Mouse (Mus musculus): ENCODE measurements around the gene Eif2s3x.
A peak's percentile ranks its signal among the peaks of the same experiment; 100 is the strongest.

Gene Eif2s3x

DNA sequence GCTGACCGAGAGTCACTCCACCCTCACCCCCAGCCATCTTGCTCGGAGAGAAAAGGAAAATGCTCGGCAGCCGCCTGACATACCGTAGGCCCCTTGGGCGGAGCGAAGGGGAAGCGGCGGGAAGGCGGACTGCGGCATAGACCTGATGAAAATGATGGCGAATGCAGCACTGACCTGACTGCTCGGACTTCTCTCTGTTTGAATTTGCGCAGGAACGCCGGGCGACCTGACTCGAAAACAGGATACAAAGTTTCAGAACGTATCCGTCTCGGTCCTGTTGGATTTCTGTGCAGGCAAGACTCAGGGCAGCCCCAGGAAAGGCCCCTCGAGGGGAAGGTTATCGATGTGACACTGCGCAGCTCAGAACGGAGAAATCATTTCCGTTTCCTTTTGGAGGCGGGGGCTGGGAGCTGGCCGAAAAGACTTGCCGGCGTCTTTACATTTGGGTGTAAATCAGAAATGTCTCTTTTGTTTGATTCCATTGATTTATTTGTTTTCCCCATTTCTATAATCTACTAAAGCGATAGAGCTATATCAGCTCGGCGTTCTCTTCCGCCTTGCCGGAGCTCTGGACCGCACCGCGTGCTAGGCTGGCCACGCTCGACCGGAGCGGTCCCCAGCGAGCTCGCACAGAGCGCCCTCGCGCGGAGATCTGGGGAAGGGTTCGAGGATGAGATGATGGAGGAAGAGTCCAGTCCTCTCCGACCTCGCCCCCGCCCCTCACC is at the start of gene Eif2s3x:
Gene Eif2s3x, minus strand, starts transcription at position 266 of the 725 bp plus-strand sequence.
- DNase-seq (ENCODE audit: low spot score) = peak; percentile 91

DNA sequence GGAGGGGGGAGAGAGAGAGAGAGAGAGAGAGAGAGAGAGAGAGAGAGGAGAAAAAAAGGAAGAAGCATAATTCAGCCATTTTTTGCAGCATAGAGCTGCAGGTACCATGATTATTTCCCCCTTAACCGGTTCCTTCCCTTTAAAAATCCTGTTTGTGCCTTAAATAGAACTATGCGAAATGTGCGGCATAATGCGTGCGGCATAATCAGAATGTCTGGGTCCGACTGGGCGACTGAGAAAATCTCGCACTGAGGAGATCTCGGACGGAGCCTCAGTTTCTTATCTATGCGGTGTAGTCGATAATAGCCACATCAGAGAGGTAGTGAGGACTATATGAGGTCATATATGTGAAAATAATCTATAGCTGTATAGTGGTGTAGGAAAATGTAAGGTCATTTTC is 22.9 kb upstream of the Eif2s3x start:
- DNase-seq (ENCODE audit: low spot score) = no peak

DNA sequence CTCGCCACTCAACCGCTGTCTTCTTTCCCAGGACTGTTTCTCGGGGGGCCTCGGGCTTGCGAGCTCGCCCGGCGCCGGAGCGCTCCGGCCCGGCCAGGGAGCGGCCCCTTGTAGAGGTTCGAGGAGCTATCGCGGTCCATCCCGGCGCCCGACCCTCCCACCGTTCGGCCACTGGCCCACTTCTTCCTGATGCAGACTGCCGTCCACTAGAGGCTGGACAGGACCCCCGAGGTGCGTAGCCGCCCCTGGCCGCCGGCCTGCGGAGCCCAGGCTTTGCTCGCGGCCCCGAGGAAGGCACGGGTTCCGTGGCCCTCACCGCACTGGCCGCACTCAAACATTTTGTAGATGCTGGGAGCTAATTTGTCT is 22.5 kb upstream of the Eif2s3x start:
- DNase-seq (ENCODE audit: low spot score) = no peak

DNA sequence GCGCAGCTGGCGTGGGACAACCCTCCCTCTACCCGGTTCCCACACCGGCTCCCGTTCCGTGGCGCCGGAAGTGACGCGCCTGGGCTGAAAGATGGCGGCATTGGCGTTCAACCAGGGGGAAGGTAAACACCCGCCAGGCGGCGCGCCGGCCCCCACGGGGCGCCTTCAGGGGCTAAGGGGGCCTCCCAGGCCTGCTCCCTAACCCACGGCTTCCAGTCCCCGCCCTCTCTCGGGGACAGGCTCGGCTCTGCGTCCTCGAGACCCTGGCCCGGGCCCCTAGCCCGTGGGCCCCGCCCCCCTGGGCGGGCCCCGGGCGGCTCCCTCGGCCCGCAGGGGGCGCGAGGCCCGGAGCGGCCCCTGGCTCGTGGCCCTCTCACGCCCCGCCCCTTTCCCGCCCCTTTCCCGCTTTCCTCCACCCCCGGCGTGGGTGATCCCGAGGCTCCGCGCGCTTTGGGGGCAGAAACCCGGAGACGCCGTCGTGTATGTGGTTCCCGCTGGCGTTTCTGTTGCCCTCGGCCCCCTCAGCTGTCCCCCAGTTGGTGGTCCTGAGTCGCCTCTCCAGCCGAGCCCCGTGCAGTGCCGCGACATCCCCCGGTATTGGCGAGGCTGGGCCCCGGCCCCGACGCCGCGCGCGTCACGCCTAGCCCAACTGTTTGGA is 22.0 kb upstream of the Eif2s3x start, which contains the start of gene Klhl15:
Gene Klhl15, plus strand, starts transcription at position 68 of the 658 bp plus-strand sequence.
- DNase-seq (ENCODE audit: low spot score) = peak; percentile 77

DNA sequence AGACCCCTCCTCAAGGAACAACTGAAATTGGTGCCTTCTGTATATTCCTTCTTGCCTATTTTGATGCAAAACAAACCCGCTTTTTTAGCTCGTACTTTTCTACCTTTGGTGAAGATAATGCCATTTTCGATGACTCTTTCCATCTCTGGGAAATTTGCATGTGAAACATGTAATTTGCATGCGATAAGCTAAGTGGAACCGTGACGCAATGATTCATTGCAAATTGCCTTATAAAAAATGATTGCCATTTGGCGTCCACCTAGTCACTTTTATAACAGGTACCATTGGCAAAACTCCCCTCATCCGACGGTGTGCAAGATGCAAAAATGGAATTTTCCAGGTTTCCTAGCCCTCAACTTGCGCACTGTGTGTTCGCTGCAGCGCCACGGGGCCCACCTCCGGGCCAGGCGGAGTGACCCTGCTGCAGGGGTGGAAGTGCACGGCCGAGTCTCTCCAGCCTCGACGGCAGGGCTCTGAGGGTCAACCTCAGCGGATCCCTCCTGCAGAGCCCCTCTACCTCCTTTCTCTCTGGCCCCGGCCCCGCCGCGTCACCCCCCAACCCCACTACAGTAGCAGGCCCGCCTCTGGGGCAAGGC is 21.4 kb upstream of the Eif2s3x start:
- DNase-seq (ENCODE audit: low spot score) = peak; percentile 1

DNA sequence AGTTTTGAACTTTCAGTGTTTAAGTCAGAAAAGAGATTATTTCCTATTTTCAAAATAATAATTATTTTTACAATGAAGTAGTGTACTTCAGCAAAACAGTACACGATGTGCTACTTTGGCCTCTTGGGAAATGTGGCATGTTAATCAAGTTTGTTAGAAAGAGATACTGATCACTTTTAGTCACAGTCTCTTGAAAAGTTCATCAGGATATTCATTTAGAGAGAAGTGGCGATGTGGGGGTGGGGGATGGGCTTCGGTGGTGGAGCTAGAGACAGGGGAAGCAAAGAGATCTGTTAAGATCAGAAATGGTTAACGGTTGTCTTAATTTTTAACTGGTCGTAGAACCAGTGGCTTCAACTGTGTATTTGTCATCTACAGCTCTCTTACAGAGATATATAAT is 20.8 kb upstream of the Eif2s3x start:
- no peak for DNase-seq (ENCODE audit: low spot score)

DNA sequence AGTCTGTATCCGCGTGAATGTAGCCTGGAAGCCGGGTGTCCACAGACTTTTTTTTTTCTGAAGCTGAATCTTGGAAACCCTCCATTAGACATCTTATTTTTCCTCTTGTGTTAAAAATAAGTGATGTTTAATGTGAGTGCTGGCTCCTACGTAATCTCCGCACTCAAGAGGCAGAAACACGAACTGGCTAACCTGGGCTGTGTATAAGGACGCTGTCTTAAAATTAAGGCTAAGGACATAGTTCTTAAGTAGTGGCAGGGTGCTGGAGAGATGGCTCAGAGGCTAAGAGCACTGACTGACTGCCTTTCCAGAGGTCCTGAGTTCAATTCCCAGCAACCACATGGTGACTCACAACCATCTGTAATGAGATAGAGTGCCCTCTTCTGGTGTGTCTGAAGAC is 722 bp upstream of the Eif2s3x start:
- DNase-seq (ENCODE audit: low spot score) = no peak

DNA sequence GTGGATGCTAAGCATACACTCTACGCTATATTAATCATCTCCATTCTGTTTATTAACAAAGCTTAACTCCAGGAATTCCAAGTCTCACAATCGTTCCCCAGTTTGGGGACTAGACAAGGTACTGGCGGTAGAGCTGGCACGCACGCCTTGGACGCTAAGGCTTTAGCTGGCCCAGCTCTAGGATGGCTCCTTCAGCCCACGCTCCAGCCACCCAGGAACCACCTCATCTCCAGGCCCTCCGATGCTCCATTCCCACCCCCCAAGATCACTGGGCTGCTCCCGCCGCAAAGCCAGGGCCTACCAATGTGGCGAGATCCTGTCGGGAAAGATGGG is 432 bp downstream of the Eif2s3x start:
- no peak for DNase-seq (ENCODE audit: low spot score)

DNA sequence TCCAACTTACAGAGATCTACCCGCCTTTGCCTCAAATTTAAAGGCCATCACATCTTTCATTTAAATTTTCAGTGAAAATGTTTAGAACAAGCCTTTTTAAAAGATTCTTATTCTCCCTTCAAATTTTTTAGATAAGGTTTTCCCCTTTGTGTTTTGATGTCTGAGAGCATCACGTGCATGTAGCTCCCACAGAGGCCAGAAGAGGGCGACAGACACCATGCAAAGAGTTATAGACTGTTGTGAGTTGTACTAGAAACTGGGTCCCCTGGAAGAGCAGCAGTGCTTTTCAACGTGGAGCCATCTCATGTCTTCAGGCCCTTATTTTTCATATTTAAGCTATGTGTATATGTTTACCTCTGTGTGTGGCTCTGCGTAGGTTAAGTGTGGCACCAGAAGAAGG is 14.9 kb downstream of the Eif2s3x start:
- DNase-seq (ENCODE audit: low spot score) = peak; percentile 35

DNA sequence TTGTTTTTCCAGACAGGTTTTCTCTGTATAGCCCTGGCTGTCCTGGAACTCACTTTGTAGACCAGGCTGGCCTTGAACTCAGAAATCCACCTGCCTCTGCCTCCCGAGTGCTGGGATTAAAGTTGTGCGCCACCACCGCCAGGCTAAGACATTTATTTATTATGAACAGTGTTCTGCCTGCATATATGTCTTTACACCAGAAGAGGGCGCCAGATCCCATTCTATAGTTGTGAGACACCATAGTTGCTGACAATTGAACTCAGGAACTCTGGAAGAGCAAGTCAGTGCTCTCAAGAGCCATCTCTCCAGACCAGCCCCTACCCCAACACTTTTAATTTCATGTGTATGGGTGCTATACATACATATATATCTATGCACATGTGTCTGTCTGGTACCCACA is 18.8 kb downstream of the Eif2s3x start:
- DNase-seq (ENCODE audit: low spot score) = peak; percentile 34

DNA sequence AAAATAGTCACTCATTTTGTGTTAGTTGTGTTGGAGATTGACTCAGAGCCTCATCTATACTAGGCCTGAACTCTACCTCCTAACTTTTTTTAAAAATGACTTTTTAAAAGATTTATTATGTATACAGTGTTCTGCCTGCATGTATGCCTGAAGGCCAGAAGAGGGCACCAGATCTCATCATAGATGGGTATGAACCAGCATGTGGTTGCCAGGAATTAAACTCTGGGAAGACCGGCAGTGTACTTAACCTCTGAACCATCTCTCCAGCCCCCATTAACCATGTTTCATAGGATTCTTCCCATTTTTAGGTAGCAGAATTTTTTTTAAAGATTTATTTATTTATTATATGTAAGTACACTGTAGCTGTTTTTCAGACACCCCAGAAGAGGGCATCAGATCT is 27.5 kb downstream of the Eif2s3x start:
- DNase-seq (ENCODE audit: low spot score) = no peak

DNA sequence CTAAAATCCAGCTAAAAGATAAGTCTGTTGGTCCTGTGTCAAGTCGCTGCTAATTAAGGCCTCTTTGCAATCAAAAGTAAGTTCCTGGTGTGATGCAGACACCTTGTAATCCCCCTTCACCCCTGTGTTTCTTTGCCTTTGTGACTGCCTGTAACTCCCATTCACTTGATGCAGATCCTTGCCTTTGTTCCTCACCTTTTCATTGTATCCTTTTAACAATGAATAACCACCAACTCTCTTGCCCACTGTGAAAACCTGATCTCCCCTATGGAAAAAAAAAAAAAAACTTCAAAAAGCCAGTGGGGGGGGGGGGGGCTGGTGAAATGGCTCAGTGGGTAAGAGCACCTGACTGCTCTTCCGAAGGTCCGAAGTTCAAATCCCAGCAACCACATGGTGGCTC is 28.8 kb downstream of the Eif2s3x start:
- no peak for DNase-seq (ENCODE audit: low spot score)

DNA sequence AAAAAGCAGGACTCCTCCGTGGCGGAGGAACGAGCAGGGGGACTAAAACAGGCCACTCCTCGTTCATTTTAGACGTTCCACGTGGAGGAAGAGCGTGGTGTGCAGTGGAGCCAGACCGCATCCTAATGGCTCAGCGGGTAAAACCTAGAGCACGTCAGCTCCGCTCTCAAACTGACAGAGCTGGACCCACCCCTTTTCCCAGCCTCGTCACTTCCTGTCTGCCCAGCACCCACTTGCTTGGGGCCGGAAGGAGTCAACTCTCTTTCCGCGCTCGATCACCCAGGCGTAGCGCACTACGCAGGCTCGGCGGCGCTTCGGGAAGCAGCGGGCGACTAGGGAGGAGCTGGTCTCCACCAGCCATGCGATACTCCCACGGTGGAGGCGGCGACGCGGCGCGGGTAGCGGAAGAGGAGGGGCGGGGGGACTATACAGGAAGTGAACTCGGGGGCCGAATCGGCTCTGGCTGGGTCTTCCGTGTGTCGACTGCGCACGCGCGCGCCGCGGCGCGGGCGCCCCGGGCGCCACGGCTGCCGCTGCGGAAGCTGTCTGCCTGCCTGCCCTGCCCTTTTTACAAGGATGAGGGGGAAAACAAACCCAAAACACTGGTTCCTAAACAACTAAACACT is 34.8 kb downstream of the Eif2s3x start:
- DNase-seq (ENCODE audit: low spot score) = peak; percentile 96

DNA sequence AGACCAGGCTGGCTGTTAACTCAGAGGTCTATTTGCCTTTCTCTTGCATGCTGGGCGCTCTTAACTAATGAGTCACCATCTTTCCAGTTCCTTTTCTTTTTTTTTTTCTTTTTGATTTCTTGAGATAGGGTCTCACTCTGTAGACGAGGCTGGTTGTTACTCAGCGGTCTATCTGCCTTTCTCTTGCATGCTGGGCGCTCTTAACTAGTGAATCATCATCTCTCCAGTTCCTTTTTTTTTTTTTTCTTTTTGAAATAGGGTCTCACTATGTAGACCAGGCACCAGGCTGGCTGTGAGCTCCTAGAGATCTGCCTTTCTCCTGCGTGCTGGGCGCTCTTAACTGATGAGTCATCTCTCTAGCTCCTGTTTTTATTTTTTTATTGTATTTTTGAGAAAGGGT is 43.3 kb downstream of the Eif2s3x start:
- no peak for DNase-seq (ENCODE audit: low spot score)

DNA sequence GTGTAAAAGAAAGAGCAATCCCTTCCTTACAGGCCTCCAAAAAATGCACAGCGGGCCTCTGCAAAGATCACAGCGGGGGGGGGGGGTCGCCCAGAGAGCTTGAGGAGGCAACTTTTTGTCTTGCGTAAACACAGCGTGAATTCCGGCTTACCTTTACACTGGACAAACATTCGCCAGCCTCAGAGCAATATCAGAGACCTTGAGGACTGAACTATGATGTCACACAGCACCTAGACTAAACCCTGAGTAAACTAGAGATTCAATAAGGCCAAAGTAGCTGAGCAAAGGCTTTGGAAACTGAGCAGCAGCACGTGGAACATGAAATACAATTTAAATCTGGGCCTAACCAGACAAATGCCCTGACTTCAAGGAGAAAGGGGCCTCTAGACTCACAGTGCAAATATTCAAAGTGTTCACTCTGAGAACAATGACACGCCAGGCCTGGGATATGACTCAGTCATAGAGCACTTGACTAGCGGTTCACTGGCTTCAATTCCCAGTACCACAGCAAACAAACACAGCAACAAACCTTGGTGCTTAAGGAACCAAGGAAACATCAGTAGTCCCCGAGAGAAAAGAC is 60.3 kb downstream of the Eif2s3x start:
- DNase-seq (ENCODE audit: low spot score) = peak; percentile 31

DNA sequence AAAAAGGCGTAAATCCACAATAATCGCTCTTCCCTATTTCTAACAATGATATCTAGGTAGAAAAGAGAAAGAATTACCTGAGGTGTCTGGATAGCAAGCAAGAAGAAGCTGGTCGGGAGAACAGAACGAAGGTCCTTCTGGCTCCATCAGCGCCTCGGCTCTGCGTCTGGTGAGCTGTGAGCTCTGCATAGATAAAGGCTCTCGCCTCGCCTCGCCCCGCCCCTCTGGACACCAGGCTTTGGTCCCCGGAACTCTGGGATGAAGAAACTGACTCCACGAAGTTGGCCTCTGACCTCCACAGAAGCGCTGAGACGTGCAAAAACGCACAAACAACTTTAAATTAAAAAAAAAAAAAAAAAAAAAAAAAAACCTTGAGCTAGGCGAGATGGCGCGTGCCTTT is 62.2 kb downstream of the Eif2s3x start:
- no peak for DNase-seq (ENCODE audit: low spot score)

DNA sequence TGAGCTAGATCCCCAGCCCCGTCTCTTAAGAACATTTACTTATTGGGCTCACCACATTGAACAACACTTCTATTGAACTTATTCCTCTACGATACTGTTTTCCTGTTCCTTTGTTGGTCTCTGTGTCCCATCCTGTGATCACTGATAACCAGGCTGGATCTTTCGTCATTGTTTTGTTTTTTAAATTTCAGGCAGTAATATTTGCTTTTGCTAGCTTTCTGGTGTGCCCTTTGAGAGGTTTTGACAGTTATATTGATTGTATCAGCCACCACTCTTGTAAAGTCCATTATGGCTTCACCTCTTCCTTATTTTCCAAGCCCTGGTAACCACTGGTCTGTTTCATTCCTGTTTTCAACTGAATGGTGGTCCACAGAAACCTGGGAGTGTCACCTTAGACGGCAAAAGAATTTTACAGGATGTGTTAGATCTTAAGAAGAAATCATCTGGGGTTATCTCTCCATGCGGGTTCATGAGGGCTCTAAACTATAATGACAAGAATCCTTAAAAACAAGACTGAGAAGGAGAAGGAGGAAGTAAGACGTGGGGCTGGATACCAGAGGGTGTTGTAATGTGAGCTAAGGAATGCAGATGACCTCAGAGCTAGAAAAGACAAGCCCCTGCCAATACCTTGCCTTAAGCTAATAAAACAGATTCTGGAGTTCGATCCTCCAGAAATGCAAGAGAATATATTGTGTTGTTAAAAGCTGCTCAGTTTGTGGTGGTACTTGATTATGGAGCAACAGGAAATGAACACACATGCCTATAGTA is 70.5 kb downstream of the Eif2s3x start:
- DNase-seq (ENCODE audit: low spot score) = no peak

DNA sequence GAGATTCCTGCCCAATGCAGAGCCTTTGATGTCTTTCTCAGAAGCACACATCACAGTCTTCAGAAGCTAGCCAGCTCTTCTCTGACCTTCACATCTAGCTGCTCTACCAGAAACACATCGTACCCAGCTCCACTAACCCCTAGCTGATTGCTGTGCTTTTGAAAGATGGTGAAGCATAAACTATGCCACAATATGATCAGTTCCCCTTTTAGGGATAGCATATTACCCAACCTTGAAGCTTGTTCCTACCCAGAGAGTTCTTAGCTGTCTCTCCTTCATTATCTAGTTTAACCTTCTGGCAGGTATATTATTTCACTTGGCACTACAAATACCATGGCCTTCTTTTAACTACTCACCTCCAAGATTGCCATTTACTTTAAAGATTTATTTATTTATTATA is 72.6 kb downstream of the Eif2s3x start:
- DNase-seq (ENCODE audit: low spot score) = no peak
